Mouse (Mus musculus): ENCODE results near the gene Zfp599.
"Not testable (repeated sequence)": the region's sequence is repeated elsewhere in the genome, so short reads cannot be mapped to it uniquely, and the experiment has no call there.

Zfp599 gene

GRCm38 (mm10) chr9:22259184-22260091 is at the start of gene Zfp599:
Gene Zfp599 (minus strand): TSS chr9:22259895.
- DNase-seq = peak; percentile 82 to 85

GRCm38 (mm10) chr9:22307920-22308262 is 48.2 kb upstream of the Zfp599 start:
- DNase-seq = not testable (repeated sequence)

GRCm38 (mm10) chr9:22307156-22307919 is 47.6 kb upstream of the Zfp599 start, which contains the start of gene Zfp810:
Gene Zfp810 (minus strand): TSS chr9:22307648.
- DNase-seq = peak; percentile 97 to 98

GRCm38 (mm10) chr9:22306726-22307125 is 47.0 kb upstream of the Zfp599 start:
- DNase-seq = peak; percentile 53 to 59

- DNase-seq = no peak
Measured at GRCm38 (mm10) chr9:22302199-22302598, 42.5 kb upstream of the Zfp599 start.

GRCm38 (mm10) chr9:22278733-22279132 is 19.0 kb upstream of the Zfp599 start:
- peak in 1 of 2 experiments; percentile 7 for DNase-seq

- no peak for DNase-seq
Measured at GRCm38 (mm10) chr9:22268886-22269285, 9.2 kb upstream of the Zfp599 start.

GRCm38 (mm10) chr9:22262611-22263010 is 2.9 kb upstream of the Zfp599 start:
- DNase-seq = no peak

GRCm38 (mm10) chr9:22261594-22261993 is 1.9 kb upstream of the Zfp599 start:
- DNase-seq = no peak

GRCm38 (mm10) chr9:22260092-22260422 is 362 bp upstream of the Zfp599 start:
- DNase-seq = no peak

GRCm38 (mm10) chr9:22258784-22259183 is 911 bp downstream of the Zfp599 start:
- DNase-seq = no peak

- no peak for DNase-seq
Measured at GRCm38 (mm10) chr9:22256579-22256978, 3.1 kb downstream of the Zfp599 start.

- no peak for DNase-seq
Measured at GRCm38 (mm10) chr9:22244242-22244641, 15.5 kb downstream of the Zfp599 start.

GRCm38 (mm10) chr9:22240001-22240400 is 19.7 kb downstream of the Zfp599 start:
- DNase-seq = no peak

- peak in 1 of 2 experiments; percentile 23 for DNase-seq
Measured at GRCm38 (mm10) chr9:22230556-22230955, 29.1 kb downstream of the Zfp599 start.

GRCm38 (mm10) chr9:22230061-22230460 is 29.6 kb downstream of the Zfp599 start:
- no peak for DNase-seq

- DNase-seq = no peak
Measured at GRCm38 (mm10) chr9:22229386-22230026, 30.2 kb downstream of the Zfp599 start.

- peak; percentile 74 to 80 for DNase-seq
Measured at GRCm38 (mm10) chr9:22226846-22227245, 32.8 kb downstream of the Zfp599 start.

- not testable (repeated sequence) for DNase-seq
Measured at GRCm38 (mm10) chr9:22226389-22226673, 33.4 kb downstream of the Zfp599 start.

GRCm38 (mm10) chr9:22225581-22226388 is 33.9 kb downstream of the Zfp599 start, which contains the start of gene Zfp809:
Gene Zfp809 (plus strand): TSS chr9:22225714.
- DNase-seq = peak; percentile 100

- peak; percentile 65 to 72 for DNase-seq
Measured at GRCm38 (mm10) chr9:22224536-22225503, 34.9 kb downstream of the Zfp599 start.

All from cerebellum, postnatal 10 days (tissue).